Mouse (Mus musculus): ENCODE results near the gene Il12rb2. TPM values are rescaled to one million over a fixed set of nuclear protein-coding genes. Genes with fewer than 3 reads are reported as not detected.

Il12rb2 gene
- polyA plus RNA-seq (2014; fragmentation: Illumina TruSeq; extraction: RNeasy Lipid Tissue Mini Kit (QIAGEN cat#74804); ENCODE audit: low read depth, low replicate concordance) = 0.60 TPM

DNA sequence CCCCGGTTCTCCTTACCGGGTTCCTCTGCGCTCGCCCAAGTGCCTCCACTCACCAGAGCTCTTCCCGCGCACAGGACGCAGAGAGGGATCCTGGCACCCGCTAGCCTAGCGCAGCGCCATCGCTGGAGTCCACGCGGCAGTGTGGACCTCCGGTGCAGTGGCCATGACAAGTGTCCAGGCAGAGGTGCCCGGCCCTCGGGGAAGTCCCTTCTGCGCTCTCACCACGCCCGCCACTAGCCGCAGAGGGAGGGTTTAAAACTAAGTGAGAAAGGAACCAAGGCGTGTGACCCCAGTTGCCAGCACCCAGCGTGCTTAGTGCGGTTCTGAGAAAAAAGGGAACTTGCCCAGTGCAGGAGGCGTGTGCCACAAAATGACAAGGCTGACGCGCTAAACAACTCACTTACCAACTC is at the start of gene Il12rb2:
Gene Il12rb2, minus strand, starts transcription at position 207 of the 410 bp plus-strand sequence.

Other genes with a start within 250 kb of the Il12rb2 start
- 218 TPM for gene Serbp1, start 138.0 kb downstream of the Il12rb2 start, polyA plus RNA-seq (2014; fragmentation: Illumina TruSeq; extraction: RNeasy Lipid Tissue Mini Kit (QIAGEN cat#74804); ENCODE audit: low read depth, low replicate concordance)
- gene Il23r, start 115.7 kb upstream of the Il12rb2 start, polyA plus RNA-seq (2014; fragmentation: Illumina TruSeq; extraction: RNeasy Lipid Tissue Mini Kit (QIAGEN cat#74804); ENCODE audit: low read depth, low replicate concordance) = 0.11 TPM
- gene Tacstd2, start 159.6 kb upstream of the Il12rb2 start, polyA plus RNA-seq (2014; fragmentation: Illumina TruSeq; extraction: RNeasy Lipid Tissue Mini Kit (QIAGEN cat#74804); ENCODE audit: low read depth, low replicate concordance) = 7.6 TPM